Mouse (Mus musculus) embryo, embryonic 11 days (tissue): ENCODE measurements around the gene Arpc4.

Experiments used
- DNase-seq: peaks from one replicate; pipeline ENCODE4 v3.0.0-alpha.2; 2015

Gene Arpc4

GRCm38 (mm10) chr6:113406683-113407082 lies 28.8 kb downstream of the Arpc4 start:
- DNase-seq: peak; percentile 14

- DNase-seq: no peak
Measured at GRCm38 (mm10) chr6:113410001-113410400, 32.1 kb downstream of the Arpc4 start.

GRCm38 (mm10) chr6:113416416-113416815 lies 38.5 kb downstream of the Arpc4 start:
- no peak for DNase-seq

GRCm38 (mm10) chr6:113418441-113419198 lies 40.7 kb downstream of the Arpc4 start:
- DNase-seq: peak; percentile 17

GRCm38 (mm10) chr6:113419199-113419587 lies 41.3 kb downstream of the Arpc4 start, which contains the start of gene Rpusd3:
Rpusd3 (minus strand) TSS chr6:113419340.
- DNase-seq: peak; percentile 99

GRCm38 (mm10) chr6:113423000-113423399 lies 45.1 kb downstream of the Arpc4 start:
- DNase-seq: no peak

- no peak for DNase-seq
Measured at GRCm38 (mm10) chr6:113424187-113424586, 46.3 kb downstream of the Arpc4 start.

- no peak for DNase-seq
Measured at GRCm38 (mm10) chr6:113426696-113427095, 48.8 kb downstream of the Arpc4 start.

- peak; percentile 49 for DNase-seq
Measured at GRCm38 (mm10) chr6:113427397-113427796, 49.5 kb downstream of the Arpc4 start.

- DNase-seq: no peak
Measured at GRCm38 (mm10) chr6:113428006-113428405, 50.1 kb downstream of the Arpc4 start.

GRCm38 (mm10) chr6:113429965-113430364 lies 52.0 kb downstream of the Arpc4 start:
- no peak for DNase-seq

- no peak for DNase-seq
Measured at GRCm38 (mm10) chr6:113430846-113431245, 52.9 kb downstream of the Arpc4 start.

GRCm38 (mm10) chr6:113431801-113432200 lies 53.9 kb downstream of the Arpc4 start:
- no peak for DNase-seq

GRCm38 (mm10) chr6:113433661-113434060 lies 55.7 kb downstream of the Arpc4 start:
- DNase-seq: no peak

- DNase-seq: no peak
Measured at GRCm38 (mm10) chr6:113434691-113435090, 56.8 kb downstream of the Arpc4 start.

GRCm38 (mm10) chr6:113435664-113436205 lies 57.8 kb downstream of the Arpc4 start, which contains the start of gene Cidec:
Cidec (minus strand) TSS chr6:113435760.
- DNase-seq: no peak

- DNase-seq: no peak
Measured at GRCm38 (mm10) chr6:113437135-113437534, 59.2 kb downstream of the Arpc4 start.

GRCm38 (mm10) chr6:113438721-113439430 lies 61.0 kb downstream of the Arpc4 start:
- DNase-seq: no peak
